Mouse (Mus musculus) heart, adult 2 months (tissue): ENCODE measurements around the gene Tcf12. TPM values are rescaled to one million over a fixed set of nuclear protein-coding genes. Genes with fewer than 3 reads are reported as not detected.

Experiments
- DNase-seq, 2 experiments: peaks; one replicate each; pipeline ENCODE4 v3.0.0; 2021
- H3K27ac ChIP-seq: fragments of 200-600 bp; 2 replicates; pipeline ENCODE4 v1.8.1; 2022
- H3K27me3 ChIP-seq: fragments of 200-500 bp; 2 replicates; pipeline ENCODE4 v1.6.1; 2012; ENCODE audit warnings: mild to moderate bottlenecking, low read length, inconsistent platforms, mixed read lengths; ENCODE audit not compliant: control insufficient read depth, insufficient read depth
- H3K36me3 ChIP-seq: fragments of 200-500 bp; 2 replicates; pipeline ENCODE4 v1.6.1; 2012; ENCODE audit warnings: low read length, inconsistent platforms; ENCODE audit not compliant: control insufficient read depth, insufficient read depth
- H3K4me1 ChIP-seq: fragments of 200-500 bp; 2 replicates; pipeline ENCODE4 v1.6.1; 2011; ENCODE audit warnings: low read length; ENCODE audit not compliant: control insufficient read depth, insufficient read depth
- H3K4me3 ChIP-seq: fragments of 200-600 bp; 2 replicates; pipeline ENCODE4 v1.8.1; 2022
- H3K79me2 ChIP-seq: fragments of 200-500 bp; replicated peaks from 2 replicates; pipeline ENCODE4 v1.6.1; 2012; ENCODE audit warnings: mild to moderate bottlenecking, inconsistent platforms, low read length, moderate library complexity, mixed read lengths; ENCODE audit not compliant: control insufficient read depth, insufficient read depth
- H3K9ac ChIP-seq: fragments of 200-500 bp; 2 replicates; pipeline ENCODE4 v1.6.1; 2012; ENCODE audit warnings: low read depth, mild to moderate bottlenecking, control low read depth, inconsistent platforms, low read length, mixed read lengths
- CTCF ChIP-seq: fragments of 200-600 bp; IDR thresholded peaks from 2 replicates; pipeline ENCODE4 v1.8.1; 2022; ENCODE audit warnings: antibody characterized with exemption, mild to moderate bottlenecking, moderate library complexity
- EP300 ChIP-seq: fragments of 200-500 bp; IDR thresholded peaks from 2 replicates; pipeline ENCODE4 v1.6.1; 2011; ENCODE audit warnings: low read depth, low read length, control low read depth; ENCODE audit not compliant: insufficient read depth
- POLR2A ChIP-seq: fragments of 200-500 bp; IDR thresholded peaks from 2 replicates; pipeline ENCODE4 v1.6.1; 2011; ENCODE audit warnings: mild to moderate bottlenecking, low read depth, low read length, control low read depth; ENCODE audit not compliant: insufficient read depth
- WGBS: fragments of 180-500 bp; shearing (Covaris S2); methylation state at CpG from one replicate; pipeline ENCODE4 v1.1.7; 2018; 5-methylcytosine and 5-hydroxymethylcytosine counted together
- intact Hi-C: fragments of 180-260 bp; cut with DNase I; formaldehyde crosslinking; loops from one replicate; pipeline ENCODE4 v1.15.1; 2025
- polyA plus RNA-seq: library from polyadenylated mRNA; depleted of rRNA; stranded (reverse); fragments of >200 nt; gene quantifications from 2 replicates; pipeline ENCODE4 v1.2.3, GENCODE M21; 2012
- total RNA-seq, 2 experiments: library from RNA; stranded (reverse); gene quantifications; 2 replicates each; pipeline ENCODE4 v1.2.3; 2021

The Tcf12 gene
- total and polyA plus RNA-seq, 3 experiments: 29.7 to 38.0 (median 33.9) TPM

DNA sequence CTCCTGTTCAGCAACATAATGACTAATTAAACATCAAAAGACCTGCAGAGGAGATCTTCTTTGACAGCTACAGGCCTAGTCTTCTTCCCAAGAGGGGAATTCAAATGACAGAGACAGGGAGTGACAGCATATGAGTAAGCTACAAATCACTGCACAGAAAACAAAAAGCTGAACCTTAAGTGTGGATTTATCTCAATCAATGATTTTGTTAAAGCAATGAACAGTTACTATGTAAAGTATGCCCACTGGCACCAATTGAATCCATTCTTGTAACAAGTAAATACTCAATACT lies 195.1 kb downstream of the Tcf12 start:
- TF ChIP-seq POLR2A (no peak), CTCF (no peak), EP300 (no peak)
- intact Hi-C loops: no loop called here
- H3K27me3 ChIP-seq: no peaks in the 10 kb centered on the region
- no peak overlapping the region for H3K4me3 ChIP-seq
- no peaks in the 10 kb centered on the region for H3K79me2 ChIP-seq
- H3K27ac ChIP-seq: no peak overlapping the region
- H3K9ac ChIP-seq: no peak overlapping the region
- no peak for DNase-seq
- H3K36me3 ChIP-seq: no peaks in the 10 kb centered on the region; the same call in 1 of the 2 replicates
- no peaks in the 10 kb centered on the region for H3K4me1 ChIP-seq

DNA sequence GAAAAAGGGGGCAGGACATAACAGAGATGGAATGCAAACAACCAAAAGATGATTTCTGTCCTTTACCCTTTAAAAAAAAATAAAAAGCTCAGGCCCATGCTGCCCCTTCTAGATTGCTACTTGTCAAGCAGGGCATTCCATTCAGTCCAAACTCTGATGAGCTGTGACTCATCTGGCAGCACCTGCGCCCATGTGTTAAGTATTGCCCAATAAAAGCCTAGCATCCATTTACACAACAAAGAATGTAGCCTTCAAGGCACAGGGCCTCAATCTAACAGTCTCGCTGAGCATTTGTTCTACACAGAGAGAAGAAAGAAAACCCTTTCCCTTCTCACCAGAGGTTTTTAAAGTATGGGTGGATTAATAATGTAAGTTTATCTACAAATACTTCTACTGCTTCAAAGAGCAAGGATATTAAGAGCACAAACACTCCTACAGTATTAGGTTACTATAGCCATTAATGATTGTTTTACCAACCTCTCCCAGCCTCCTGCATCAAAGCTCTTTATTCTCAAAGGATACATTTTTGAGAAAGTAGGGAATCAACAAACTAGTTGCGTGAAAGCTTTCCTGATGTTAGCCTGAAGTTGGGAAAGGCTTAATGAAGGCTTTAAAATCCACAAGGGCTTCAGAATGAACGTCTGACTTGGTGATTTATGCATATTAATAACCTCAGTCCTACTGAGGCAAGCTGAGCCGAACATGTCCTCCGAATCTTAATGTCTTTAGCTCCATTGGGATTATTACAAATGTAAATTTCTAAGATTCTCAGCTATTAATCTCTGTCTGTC lies 195.6 kb downstream of the Tcf12 start:
- peak in 1 of 2 experiments; percentile 21 for DNase-seq
- WGBS: 82% methylated on average over 6 of the region's 6 CpGs
- intact Hi-C loops: no loop called here
- Histone ChIP-seq H3K4me3 (no peak overlapping the region), H3K79me2 (no peaks in the 10 kb centered on the region), H3K27ac (no peak overlapping the region), H3K36me3 (no peaks in the 10 kb centered on the region; the same call in 1 of the 2 replicates), H3K4me1 (no peaks in the 10 kb centered on the region), H3K9ac (no peak overlapping the region), H3K27me3 (no peaks in the 10 kb centered on the region)
- no peak for TF ChIP-seq CTCF
- no peak for TF ChIP-seq POLR2A
- no peak for TF ChIP-seq EP300

DNA sequence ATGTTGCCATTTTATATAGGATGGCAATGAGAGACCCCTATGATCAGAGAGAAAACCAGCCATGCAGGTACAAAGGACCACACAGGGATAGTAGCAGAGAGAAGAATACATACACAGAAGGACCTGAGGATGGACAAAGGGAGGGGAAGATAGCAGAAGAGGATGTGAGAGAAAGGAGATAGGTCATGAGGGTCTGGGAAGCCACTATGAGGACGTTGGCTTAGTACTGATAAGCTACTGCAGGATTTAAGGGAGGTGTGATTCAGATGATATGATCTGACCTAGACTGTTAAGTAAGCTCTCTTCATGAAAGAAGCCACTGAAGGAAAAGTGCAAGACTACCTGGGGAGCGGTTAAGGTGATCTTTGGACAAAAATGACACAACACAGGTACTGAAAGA lies 205.1 kb downstream of the Tcf12 start:
- no peak for DNase-seq
- 58% methylated on average over 2 of the region's 2 CpGs for WGBS
- Histone ChIP-seq H3K27ac (no peak overlapping the region), H3K36me3 (no peaks in the 10 kb centered on the region), H3K9ac (no peak overlapping the region), H3K4me1 (no peaks in the 10 kb centered on the region), H3K4me3 (no peak overlapping the region), H3K27me3 (no peaks in the 10 kb centered on the region), H3K79me2 (no peaks in the 10 kb centered on the region; the same call in 1 of the 2 replicates)
- no peak for TF ChIP-seq EP300
- TF ChIP-seq POLR2A: no peak
- no peak for TF ChIP-seq CTCF
- intact Hi-C loops: no loop called here

DNA sequence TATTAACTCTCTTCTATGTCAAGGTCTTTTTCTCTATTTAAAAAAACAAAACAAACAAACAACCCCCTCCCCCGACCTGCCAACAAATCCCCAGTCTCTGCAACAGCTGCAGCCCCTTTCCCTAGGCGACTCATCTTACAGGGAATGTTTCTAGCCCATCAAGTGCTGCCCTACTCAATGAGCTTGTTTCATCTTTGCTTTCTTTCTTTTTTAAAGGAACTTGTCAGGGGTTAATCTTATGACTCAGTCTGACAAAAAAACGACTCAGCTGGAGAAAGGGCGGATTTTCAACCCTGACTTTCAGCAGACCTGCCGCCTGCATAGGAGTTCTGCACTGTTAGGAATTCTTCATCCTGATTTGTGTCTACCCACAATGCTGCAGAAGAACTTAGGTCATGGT lies 212.8 kb downstream of the Tcf12 start:
- no peaks in the 10 kb centered on the region for H3K79me2 ChIP-seq
- 71% methylated on average over 5 of the region's 5 CpGs for WGBS
- TF ChIP-seq CTCF: no peak
- no peak for TF ChIP-seq POLR2A
- no peak for TF ChIP-seq EP300
- DNase-seq: no peak
- peaks cover 6% of the 10 kb centered on the region for H3K4me1 ChIP-seq
- H3K36me3 ChIP-seq: peaks cover 8% of the 10 kb centered on the region
- no peak overlapping the region for H3K9ac ChIP-seq
- no peak overlapping the region for H3K27ac ChIP-seq
- intact Hi-C loops: loop anchor here (5.0 kb wide), 3 partner anchors 33 to 78 kb away; no protein-coding TSS in a partner anchor
- H3K27me3 ChIP-seq: no peaks in the 10 kb centered on the region
- H3K4me3 ChIP-seq: no peak overlapping the region

DNA sequence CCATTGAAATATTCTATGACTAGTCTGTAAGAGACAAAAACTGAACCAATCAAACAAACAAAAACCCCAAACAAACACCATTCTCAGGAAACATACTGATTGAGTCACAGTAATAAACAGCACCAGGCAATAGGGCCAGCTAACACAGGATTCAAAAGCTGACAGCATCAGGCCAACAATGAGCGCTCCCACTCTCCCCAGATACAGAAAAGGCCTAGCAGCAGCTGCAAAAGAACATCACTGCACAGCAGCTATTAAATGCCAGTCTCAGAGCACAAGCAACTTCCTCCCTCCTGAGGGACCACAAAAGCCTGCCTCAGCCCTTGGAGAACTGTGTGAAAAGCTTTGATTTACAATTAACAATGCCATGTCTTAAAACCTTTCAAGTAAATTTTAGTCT lies 214.3 kb downstream of the Tcf12 start:
- 44% methylated on average over 1 of the region's 1 CpGs for WGBS
- Histone ChIP-seq H3K27me3 (no peaks in the 10 kb centered on the region), H3K36me3 (peaks cover 8% of the 10 kb centered on the region), H3K9ac (no peak overlapping the region), H3K4me3 (no peak overlapping the region), H3K27ac (peak overlapping the region; percentile 39), H3K4me1 (peaks cover 6% of the 10 kb centered on the region), H3K79me2 (no peaks in the 10 kb centered on the region)
- TF ChIP-seq CTCF (no peak), POLR2A (no peak), EP300 (no peak)
- DNase-seq: peak; percentile 23 to 28
- intact Hi-C loops: loop anchor here (5.0 kb wide), 3 partner anchors 35 to 80 kb away; no protein-coding TSS in a partner anchor
